In the genomic region with DNA sequence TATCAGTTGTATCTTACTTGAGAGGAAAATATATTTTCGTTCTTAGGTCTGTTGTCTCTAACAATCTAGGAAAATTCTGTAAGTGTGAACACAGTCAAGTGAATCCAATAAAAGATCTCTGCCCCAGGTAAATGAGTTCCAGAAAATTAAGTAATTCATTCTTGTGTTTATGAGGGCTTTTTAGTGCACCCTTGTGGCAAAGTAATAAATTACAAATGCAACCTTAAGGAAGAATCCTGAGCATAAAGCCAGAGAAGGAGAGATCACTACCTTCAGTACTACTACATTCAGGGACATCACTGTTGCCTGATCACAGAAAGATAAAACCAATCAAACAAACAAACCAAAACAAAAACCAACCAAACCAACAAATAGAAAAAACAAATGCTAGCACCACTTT, we compare ENCODE assay signal across 15 mouse cellular contexts. TPM values are rescaled to one million over a fixed set of nuclear protein-coding genes. Genes with fewer than 3 reads are reported as not detected.
DNase-seq lines count a peak whose midpoint lies in the region; ATAC-seq and TF ChIP-seq lines count a peak whose summit lies in the region.
"Had no signal": no experiment of that assay in that cellular context is flagged by ENCODE, and none has a peak within 500 bp of the region (broad histone marks: within the 10 kb centered on the region; RNA-seq: fewer than 3 reads in every experiment).

No protein-coding gene starts in this region.

- 64% methylated on average over 1 of the region's 1 CpGs for WGBS in heart, postnatal 0 days
- 63% methylated on average over 1 of the region's 1 CpGs for WGBS in liver, postnatal 0 days (ENCODE audit: insufficient replicate concordance)

- no peaks in the 10 kb centered on the region for H3K27me3 ChIP-seq in heart, postnatal 0 days (ENCODE audit: control insufficient read depth, insufficient read depth, low read length)
- H3K27me3 ChIP-seq in liver, postnatal 0 days (ENCODE audit: insufficient read depth, low read length): no peaks in the 10 kb centered on the region
- H3K27me3 ChIP-seq: hindbrain, embryonic 12.5 days; liver, embryonic 13.5 days; neural tube, embryonic 13.5 days had no signal

- H3K36me3 ChIP-seq in heart, postnatal 0 days (replicated peaks; ENCODE audit: control insufficient read depth, insufficient read depth, low read length): no peaks in the 10 kb centered on the region
- H3K36me3 ChIP-seq in liver, postnatal 0 days (replicated peaks; ENCODE audit: insufficient read depth, low read length): no peaks in the 10 kb centered on the region
- H3K36me3 ChIP-seq: hindbrain, embryonic 12.5 days; liver, embryonic 13.5 days; neural tube, embryonic 13.5 days had no signal

- TF ChIP-seq EP300 in heart, postnatal 0 days (IDR thresholded peaks at IDR 0.05; ENCODE audit: low read depth): no peak
- TF ChIP-seq EP300 in liver, postnatal 0 days (IDR thresholded peaks at IDR 0.05; ENCODE audit: low read depth): no peak

- no peak overlapping the region for H3K4me3 ChIP-seq in heart, postnatal 0 days (ENCODE audit: low read depth, low read length)
- H3K4me3 ChIP-seq in liver, postnatal 0 days (ENCODE audit: low read depth, low read length): no peak overlapping the region
- H3K4me3 ChIP-seq: hindbrain, embryonic 12.5 days; liver, embryonic 13.5 days; neural tube, embryonic 13.5 days had no signal

- H3K4me1 ChIP-seq in heart, postnatal 0 days (ENCODE audit: control insufficient read depth, insufficient read depth): no peaks in the 10 kb centered on the region
- H3K4me1 ChIP-seq in liver, postnatal 0 days (ENCODE audit: insufficient read depth): no peaks in the 10 kb centered on the region
- H3K4me1 ChIP-seq: hindbrain, embryonic 12.5 days; liver, embryonic 13.5 days; neural tube, embryonic 13.5 days had no signal

- intact Hi-C loops in heart, postnatal 25 days (cut with DNase I): loop anchor here (5.0 kb wide), 1 partner anchor 543 kb away; no protein-coding TSS in a partner anchor

- no peak overlapping the region for H3K9ac ChIP-seq in heart, postnatal 0 days (replicated peaks; ENCODE audit: low read depth, low read length)
- no peak overlapping the region for H3K9ac ChIP-seq in liver, postnatal 0 days (replicated peaks)
- H3K9ac ChIP-seq: hindbrain, embryonic 12.5 days; liver, embryonic 13.5 days; neural tube, embryonic 13.5 days had no signal

- no peak overlapping the region for H3K27ac ChIP-seq in heart, postnatal 0 days (ENCODE audit: low read depth)
- H3K27ac ChIP-seq in liver, postnatal 0 days (ENCODE audit: low read depth): no peak overlapping the region
- H3K27ac ChIP-seq: hindbrain, embryonic 12.5 days; liver, embryonic 13.5 days had no signal

- peak; percentile 52 for TF ChIP-seq CTCF in heart, postnatal 0 days (IDR thresholded peaks at IDR 0.05; ENCODE audit: low read depth)
- peak; percentile 27 for TF ChIP-seq CTCF in liver, postnatal 0 days (IDR thresholded peaks at IDR 0.05; ENCODE audit: low read depth)

- no peak for ATAC-seq in heart, postnatal 0 days (ENCODE audit: insufficient read depth, low read depth)
- ATAC-seq in liver, postnatal 0 days: no peak

- H3K9me3 ChIP-seq in heart, postnatal 0 days (replicated peaks; ENCODE audit: control insufficient read depth, low read length): no peaks in the 10 kb centered on the region
- H3K9me3 ChIP-seq in liver, postnatal 0 days (ENCODE audit: low read length): no peaks in the 10 kb centered on the region
- H3K9me3 ChIP-seq: hindbrain, embryonic 12.5 days; liver, embryonic 13.5 days; neural tube, embryonic 13.5 days had no signal

- peak; percentile 3 for DNase-seq in cerebellum, adult 9-10 months
- DNase-seq in cerebellum, postnatal 25 days: no peak
- DNase-seq in heart, postnatal 0 days (ENCODE audit: low spot score): no peak
- no peak for DNase-seq in heart, postnatal 25 days (ENCODE audit: low spot score)
- DNase-seq in liver, postnatal 0 days: no peak
- DNase-seq in liver (no peak), R1 (ENCODE audit: low read depth, low spot score) (peak; percentile 6)
- DNase-seq in cerebellum, postnatal 36 days: no peak
- DNase-seq: cerebellum, adult 11 months; embryo, embryonic 11 days; kidney, adult 18-20 months; liver, embryonic 13.5 days had no signal

- no peak overlapping the region for H3K4me2 ChIP-seq in heart, postnatal 0 days (ENCODE audit: low read depth, low read length)
- no peak overlapping the region for H3K4me2 ChIP-seq in liver, postnatal 0 days (ENCODE audit: low read depth, low read length)
- H3K4me2 ChIP-seq: heart, embryonic 11.5 days; hindbrain, embryonic 12.5 days; liver, embryonic 13.5 days; neural tube, embryonic 13.5 days had no signal

RNA-seq across cellular contexts. Expression of gene Lama2, which starts 56.0 kb away (rescaled TPM):
- 64.0 and 85.5 TPM in 2 replicates for total RNA-seq in heart, postnatal 0 days (2014; rRNA removed; ENCODE audit: low replicate concordance)
- 29.4 and 32.4 TPM in 2 replicates for polyA plus RNA-seq in heart, postnatal 0 days (2015; fragmentation: Nextera tagmentation; extraction: Ambion mirVana)
- total RNA-seq in heart, postnatal 25 days (2021): 100 to 1,000 TPM; 126 to 153 TPM
- 0.86 and 1.0 TPM in 2 replicates for polyA plus RNA-seq in liver, postnatal 0 days (2015; fragmentation: Nextera tagmentation; extraction: Ambion mirVana)

Comparison
In these comparisons a context has a peak if more than half of its experiments do, and no peak if none do; other contexts are left out.
1. DNase-seq: peak in cerebellum, adult 9-10 months (single experiment) and R1 (single experiment); none in cerebellum, postnatal 25 days (0 of 2), heart, postnatal 0 days (single experiment), heart, postnatal 25 days (single experiment), liver, postnatal 0 days (single experiment), liver (single experiment) and cerebellum, postnatal 36 days (0 of 2).